Mouse (Mus musculus) retina, postnatal 7 days (tissue): ENCODE results near the gene Tbxa2r.

ENCODE experiments used
- DNase-seq: peaks from one replicate; pipeline ENCODE4 v3.0.0-alpha.2; 2012; ENCODE audit warnings: low read depth, low spot score

Tbxa2r gene

DNA sequence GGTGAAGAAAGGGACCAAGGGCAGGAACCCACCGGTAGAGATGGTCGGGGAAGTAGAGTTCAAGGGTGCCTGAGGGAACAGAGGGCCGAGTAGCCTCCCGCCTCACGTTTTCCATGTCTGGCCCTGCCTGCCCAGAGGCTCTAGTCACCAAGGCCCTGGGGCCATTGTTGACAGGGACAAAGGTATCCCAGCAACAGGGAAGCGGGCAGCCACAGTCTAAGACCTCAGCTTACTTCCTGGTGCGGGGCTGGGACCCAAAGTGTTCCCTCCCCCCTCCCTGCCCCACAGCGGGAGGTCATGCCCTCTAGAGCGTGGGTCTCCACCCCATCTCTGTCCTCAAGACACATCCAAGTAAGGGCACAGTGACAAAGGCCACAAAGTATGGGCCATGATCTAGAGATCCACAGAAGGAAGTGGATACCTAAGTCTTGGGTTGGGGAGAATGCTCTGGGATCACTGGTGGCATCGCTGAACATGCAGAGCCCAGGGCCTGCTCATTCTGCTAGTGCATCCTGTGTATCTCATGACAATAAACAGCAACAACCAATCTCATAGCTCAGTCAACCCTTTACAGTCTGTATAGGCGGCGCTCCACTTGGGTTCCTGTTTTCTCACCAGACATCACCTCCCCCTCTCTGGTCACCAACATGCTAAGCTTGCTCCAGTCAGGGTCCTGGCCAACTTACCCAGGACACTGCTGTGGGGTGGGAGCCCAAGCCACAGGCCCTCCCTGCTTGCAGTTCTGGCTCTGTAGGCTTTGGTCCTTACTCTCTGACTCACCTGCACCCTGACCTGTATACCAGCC lies 37.3 kb downstream of the Tbxa2r start, which contains the start of gene 4930404N11Rik:
4930404N11Rik (minus strand) TSS at position 145 of the 805 bp plus-strand sequence.
- DNase-seq = no peak

DNA sequence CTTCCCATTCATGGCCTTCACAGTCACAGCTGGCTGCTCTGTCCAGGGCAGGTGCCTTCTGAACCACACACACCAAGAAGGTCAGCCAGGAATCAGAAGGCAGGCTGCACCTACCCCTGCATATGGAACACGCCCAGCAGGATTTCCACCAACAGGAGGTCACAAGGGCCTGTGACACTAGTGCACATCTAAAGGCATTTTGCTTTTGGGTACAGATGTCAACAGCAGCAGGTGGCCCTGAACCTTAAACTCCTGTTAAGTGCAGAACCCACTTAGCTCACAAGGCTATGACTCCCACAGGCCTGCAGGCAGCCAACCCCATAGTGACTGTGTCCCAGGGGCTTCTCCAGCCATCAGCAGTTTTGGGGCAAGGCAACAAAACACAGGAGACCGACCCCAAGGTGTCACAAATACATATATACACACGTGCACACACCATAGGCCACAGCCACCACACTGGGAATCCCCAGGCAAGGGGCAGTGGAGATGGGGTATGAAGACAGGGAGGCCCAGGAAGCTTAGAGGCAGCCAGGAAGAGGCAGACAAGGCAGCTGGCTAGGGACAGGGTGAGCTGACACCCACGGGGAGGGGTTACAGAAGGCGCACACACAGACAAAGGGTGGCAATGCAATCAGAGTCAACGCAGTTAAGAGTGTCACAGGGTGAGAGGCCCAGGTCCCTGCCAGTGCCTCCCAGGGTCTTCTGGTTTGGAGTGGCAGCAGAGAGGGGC lies 38.1 kb downstream of the Tbxa2r start:
- DNase-seq = no peak

- no peak for DNase-seq
Observed at GRCm38 (mm10) chr10:81367207-81367495, 38.6 kb downstream of the Tbxa2r start.

- DNase-seq = no peak
Observed at GRCm38 (mm10) chr10:81375322-81375721, 46.8 kb downstream of the Tbxa2r start.

DNA sequence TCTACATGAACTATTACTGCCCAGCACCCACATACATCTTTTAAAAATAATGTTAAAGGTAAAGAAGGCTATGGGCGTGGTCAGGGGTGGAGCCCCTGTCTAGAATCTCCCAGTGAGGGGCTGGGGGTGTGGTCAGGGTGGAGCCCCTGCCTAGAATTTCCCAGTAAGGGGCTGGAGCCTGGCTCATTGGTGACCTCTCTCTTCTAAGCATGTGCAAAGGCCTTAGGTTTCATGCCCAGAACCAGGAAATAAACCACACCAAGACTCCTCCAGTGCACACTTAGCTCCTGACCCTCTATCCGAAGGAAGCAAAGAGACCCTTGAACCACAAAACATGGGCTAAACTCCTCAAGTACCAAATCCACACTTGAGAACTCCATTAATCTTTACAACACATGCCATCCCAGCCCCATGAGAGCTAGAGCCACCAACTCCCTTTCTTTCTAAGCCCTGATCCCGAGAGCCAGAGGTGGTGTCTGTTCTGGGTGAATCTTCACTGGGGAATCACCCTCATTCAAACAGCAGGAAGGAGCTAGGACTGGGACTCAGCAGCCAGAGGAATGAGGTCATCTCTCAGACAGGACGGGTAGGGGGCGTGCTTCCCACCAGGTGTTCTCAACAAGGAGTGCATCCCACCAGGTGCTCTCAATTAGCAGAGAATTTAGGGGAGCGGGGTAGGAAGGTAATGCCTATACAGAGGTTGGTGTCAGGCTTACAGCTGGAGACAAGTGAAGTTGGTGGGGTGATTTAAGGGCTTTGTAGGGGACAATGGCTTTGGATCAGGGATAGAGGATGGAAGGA lies 48.2 kb downstream of the Tbxa2r start:
- DNase-seq = no peak

GRCm38 (mm10) chr10:81377362-81377664 lies 48.8 kb downstream of the Tbxa2r start:
- DNase-seq = no peak

- DNase-seq = no peak
Observed at GRCm38 (mm10) chr10:81377793-81378552, 49.4 kb downstream of the Tbxa2r start, which contains the start of gene Fzr1. Gene Fzr1, minus strand, starts transcription at chr10:81378516.

- DNase-seq = peak; percentile 100
Observed at GRCm38 (mm10) chr10:81378553-81379182, 50.1 kb downstream of the Tbxa2r start.

DNA sequence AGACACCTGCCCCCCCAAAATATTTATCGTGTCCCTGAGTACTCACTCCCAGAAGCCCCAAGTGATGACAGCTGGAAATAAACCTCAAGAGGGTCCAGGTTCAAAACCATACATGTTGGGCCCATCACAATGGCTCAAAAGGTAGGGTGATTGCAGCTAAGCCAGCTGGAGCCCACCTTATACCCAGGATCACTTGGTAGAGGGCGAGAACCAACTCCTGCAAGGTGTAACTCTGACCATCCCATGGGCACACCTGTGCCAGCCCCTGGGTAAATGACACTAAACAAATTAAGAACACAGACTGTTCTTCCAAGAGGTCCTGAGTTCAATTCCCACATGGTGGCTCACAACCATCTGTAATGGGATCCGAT lies 50.6 kb downstream of the Tbxa2r start:
- DNase-seq = no peak

DNA sequence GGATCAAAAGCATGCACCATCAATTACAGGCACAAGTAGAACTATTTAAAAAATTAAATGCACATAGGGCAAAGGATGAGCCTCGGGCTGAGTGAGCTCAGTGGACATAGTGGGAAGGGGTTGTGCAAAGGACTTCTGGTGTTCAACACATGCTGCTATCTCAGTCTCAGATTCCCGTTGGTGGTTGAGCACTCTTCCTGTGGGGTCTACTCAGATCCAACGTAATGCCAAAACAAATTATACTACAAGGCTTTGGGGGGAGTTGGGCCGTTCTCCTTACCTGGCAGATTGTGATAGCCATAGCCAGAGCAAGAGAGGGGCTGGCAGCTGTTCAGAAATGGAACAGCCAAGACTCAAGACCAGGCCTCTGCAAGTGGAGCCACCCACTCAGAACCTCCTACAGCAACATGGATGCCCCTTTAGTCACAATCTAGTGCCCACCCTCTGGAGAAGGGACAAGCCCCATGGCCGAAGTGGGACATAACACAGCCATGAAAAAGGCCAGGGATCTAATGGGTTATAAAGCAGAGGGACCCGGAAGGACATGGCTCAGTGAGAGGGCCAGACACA lies 51.4 kb downstream of the Tbxa2r start:
- no peak for DNase-seq

GRCm38 (mm10) chr10:81382039-81382438 lies 53.5 kb downstream of the Tbxa2r start:
- no peak for DNase-seq

GRCm38 (mm10) chr10:81383802-81384604 lies 55.5 kb downstream of the Tbxa2r start, which contains the start of the genes Dohh and Gm48551:
Gene Dohh, plus strand, starts transcription at chr10:81384428.
Gene Gm48551, plus strand, starts transcription at chr10:81384466.
- peak; percentile 97 for DNase-seq

- DNase-seq = no peak
Observed at GRCm38 (mm10) chr10:81384605-81384982, 56.1 kb downstream of the Tbxa2r start.
